In the genomic region with DNA sequence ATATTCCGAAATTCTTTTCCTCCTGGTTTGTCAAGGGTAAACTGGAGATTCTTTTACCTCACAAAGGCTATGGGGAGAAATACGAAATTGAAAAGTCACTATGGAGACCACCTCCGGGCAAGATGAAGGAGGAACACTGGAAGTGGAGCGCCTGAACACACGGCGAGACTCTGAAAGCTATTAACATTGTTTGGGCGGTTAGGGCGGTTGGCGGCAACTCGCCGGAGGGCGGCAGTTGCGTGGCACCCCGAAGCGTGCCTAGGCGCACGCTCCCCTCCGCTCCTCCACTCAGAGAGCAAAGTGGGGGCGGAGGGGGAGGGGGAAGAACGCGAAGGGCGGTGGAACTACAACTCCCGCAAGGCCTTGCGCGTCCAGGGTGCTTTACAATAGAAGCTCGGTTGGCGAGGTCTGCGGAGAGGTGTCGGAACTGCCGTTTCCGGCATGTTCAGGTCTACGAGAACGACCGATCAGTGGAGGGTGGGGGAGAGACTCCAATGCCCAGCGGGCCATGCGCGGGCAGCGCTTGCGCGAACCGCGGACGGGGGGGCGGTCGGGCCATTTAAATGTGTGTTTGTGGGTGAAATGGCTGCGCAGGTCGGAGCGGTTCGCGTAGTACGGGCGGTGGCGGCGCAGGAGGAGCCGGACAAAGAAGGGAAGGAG, we compare ENCODE assay signal across 8 mouse cellular contexts. TPM values are rescaled to one million over a fixed set of nuclear protein-coding genes. Genes with fewer than 3 reads are reported as not detected.
A peak's percentile ranks its signal among the peaks of the same experiment; 100 is the strongest.
DNase-seq lines count a peak whose midpoint lies in the region; ATAC-seq lines count a peak whose summit lies in the region.

A gene (plus strand): TSS at position 111 of the 660 bp plus-strand sequence.

- ATAC-seq in hindbrain, embryonic 11.5 days (ENCODE audit: low FRiP score): peak; percentile 100

- H3K9ac ChIP-seq in hindbrain, embryonic 11.5 days (ENCODE audit: low read depth, low read length): peak within 1 kb of the TSS; percentile 95

- no peaks in the 10 kb centered on the region for H3K36me3 ChIP-seq in hindbrain, embryonic 11.5 days (ENCODE audit: control insufficient read depth, insufficient read depth, low read length)

- H3K4me2 ChIP-seq in hindbrain, embryonic 11.5 days (replicated peaks; ENCODE audit: low read depth, low read length): peak within 1 kb of the TSS; percentile 68

- no peaks in the 10 kb centered on the region for H3K9me3 ChIP-seq in hindbrain, embryonic 11.5 days (ENCODE audit: control insufficient read depth, low read length)

- H3K4me1 ChIP-seq in hindbrain, embryonic 11.5 days (replicated peaks; ENCODE audit: control insufficient read depth, insufficient read depth, low read length): peaks cover 2% of the 10 kb centered on the region; the same call in 1 of the 2 replicates

- WGBS in hindbrain, embryonic 11.5 days: under 1% methylated on average over 47 of the region's 55 CpGs

- peak; percentile 100 for DNase-seq in Muller cell, postnatal 12 days (ENCODE audit: inconsistent ontology term)
- DNase-seq in cerebellum, adult 9-11 months: peak; percentile 99
- peak; percentile 98 for DNase-seq in frontal cortex, adult 2 months (ENCODE audit: extremely low spot score in 1 of 2, low spot score in 1 of 2)
- peak; percentile 99 for DNase-seq in hindbrain, embryonic 11.5 days (ENCODE audit: low spot score)
- peak; percentile 94 for DNase-seq in layer of hippocampus, postnatal 10 days (ENCODE audit: low spot score in 2 of 2)
- DNase-seq in lung, postnatal 10 days: peak; percentile 98
- peak; percentile 94 for DNase-seq in ovary, postnatal 36 days (ENCODE audit: low spot score)
- peak; percentile 94 for DNase-seq in thymus, postnatal 25 days

- peak within 1 kb of the TSS; percentile 91 for H3K4me3 ChIP-seq in hindbrain, embryonic 11.5 days (ENCODE audit: low read depth, low read length)

- peak within 1 kb of the TSS; percentile 90 for H3K27ac ChIP-seq in hindbrain, embryonic 11.5 days (ENCODE audit: low read depth, low read length)

- no peaks in the 10 kb centered on the region for H3K27me3 ChIP-seq in hindbrain, embryonic 11.5 days (ENCODE audit: control insufficient read depth, insufficient read depth, low read length)

RNA-seq across cellular contexts. Expression of the gene that starts here (rescaled TPM):
- polyA plus RNA-seq in frontal cortex, adult 2 months (2012; rRNA removed): 12.8 and 12.9 TPM in 2 replicates
- polyA plus RNA-seq in hindbrain, embryonic 11.5 days (2014; fragmentation: Nextera tagmentation; extraction: Ambion mirVana): 20.0 and 22.7 TPM in 2 replicates
- 10 to 100 TPM; 19.1 to 20.9 TPM for total RNA-seq in layer of hippocampus, postnatal 10 days (2021)

Comparison
In these comparisons a context has a peak if more than half of its experiments do, and no peak if none do; other contexts are left out.
1. Peak in every context shown above with its lines: DNase-seq, ATAC-seq, H3K4me3 ChIP-seq and H3K27ac ChIP-seq.